Mouse (Mus musculus) left cerebral cortex, postnatal 25 days (tissue): ENCODE results near the gene Gm47791. TPM values are rescaled to one million over a fixed set of nuclear protein-coding genes. Genes with fewer than 3 reads are reported as not detected.

Experiments
- DNase-seq, 2 experiments: peaks; one replicate each; pipeline ENCODE4 v3.0.0; 2022; ENCODE audit warnings: low spot score in 2 of 2, mixed read lengths in 1 of 2
- intact Hi-C: fragments of 180-260 bp; cut with DNase I; formaldehyde crosslinking; loops from one replicate; pipeline ENCODE4 v1.15.1; 2025
- total RNA-seq, 2 experiments: library from RNA; stranded (reverse); gene quantifications; 2 replicates each; pipeline ENCODE4 v1.2.3; 2021

Gm47791 gene
- total RNA-seq, 2 experiments from 2014 or later = not detected

DNA sequence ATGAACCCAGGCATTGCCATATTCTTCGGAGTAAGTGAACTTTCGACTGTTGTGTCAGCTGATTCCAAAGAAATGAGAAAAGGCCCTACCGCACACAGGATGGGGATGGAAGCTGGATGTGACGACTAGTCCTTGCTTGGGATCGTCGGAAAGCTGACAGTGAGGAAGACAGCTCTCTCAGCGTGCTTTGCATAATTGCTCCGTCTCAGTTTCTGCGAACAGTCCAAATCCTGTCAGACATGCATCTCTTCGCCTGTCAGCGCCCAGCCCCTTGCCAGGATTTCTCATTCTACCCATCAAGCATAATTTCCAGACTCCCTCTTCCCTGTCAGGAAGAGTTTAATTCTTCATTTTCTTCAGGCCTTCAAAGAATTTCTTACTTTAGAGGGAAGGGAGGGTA is 20.1 kb upstream of the Gm47791 start:
- intact Hi-C loops = loop anchor here (5.0 kb wide), 1 partner anchor 286 kb away; no protein-coding TSS in a partner anchor
- no peak for DNase-seq

DNA sequence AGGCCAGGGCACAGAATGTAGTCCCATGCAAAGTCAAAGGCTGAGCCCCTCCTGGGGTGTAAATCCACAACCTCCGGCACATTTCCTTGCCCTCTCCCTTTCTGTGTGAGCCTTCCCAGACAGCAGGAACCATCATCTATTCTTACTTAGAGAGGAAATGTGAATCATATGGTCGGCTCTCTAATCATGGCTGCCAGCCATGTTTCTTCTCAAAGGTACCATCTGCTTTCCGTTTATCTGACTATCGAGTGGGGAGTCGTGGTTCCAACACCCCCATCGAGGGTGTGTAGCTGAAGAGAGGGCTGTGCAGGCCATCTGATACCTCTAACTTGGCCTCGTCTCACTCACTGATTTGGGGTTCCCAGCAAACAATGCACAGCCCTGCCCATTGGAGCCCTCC is 17.0 kb upstream of the Gm47791 start:
- intact Hi-C loops = loop anchor here (5.0 to 10.0 kb wide), 2 partner anchors 399 to 927 kb away; no protein-coding TSS in a partner anchor
- DNase-seq = peak in 1 of 2 experiments; percentile 42

DNA sequence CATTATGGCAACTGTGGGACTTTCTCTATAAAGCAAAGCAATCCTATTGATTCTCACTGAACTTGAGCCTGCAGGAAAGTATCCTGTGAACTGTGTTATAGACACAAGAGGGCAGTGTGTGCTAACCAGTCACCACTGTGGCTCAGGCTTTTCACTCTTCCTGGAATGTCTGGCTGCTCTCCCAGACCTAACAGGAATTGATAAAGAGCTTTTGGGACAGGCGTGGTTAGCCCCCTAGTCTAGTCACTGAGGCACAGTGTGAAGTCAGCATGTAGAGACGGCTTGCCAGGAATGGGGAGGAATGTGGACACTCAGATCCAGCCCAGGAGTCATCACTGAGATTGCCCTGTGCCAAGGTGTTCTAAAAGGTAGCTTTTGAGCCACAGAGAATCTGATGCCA is 16.4 kb upstream of the Gm47791 start:
- peak; percentile 66 to 83 for DNase-seq
- intact Hi-C loops = loop anchor here (2.0 to 10.0 kb wide), 4 partner anchors 51 to 927 kb away; partner anchors contain the start of gene Agfg1

DNA sequence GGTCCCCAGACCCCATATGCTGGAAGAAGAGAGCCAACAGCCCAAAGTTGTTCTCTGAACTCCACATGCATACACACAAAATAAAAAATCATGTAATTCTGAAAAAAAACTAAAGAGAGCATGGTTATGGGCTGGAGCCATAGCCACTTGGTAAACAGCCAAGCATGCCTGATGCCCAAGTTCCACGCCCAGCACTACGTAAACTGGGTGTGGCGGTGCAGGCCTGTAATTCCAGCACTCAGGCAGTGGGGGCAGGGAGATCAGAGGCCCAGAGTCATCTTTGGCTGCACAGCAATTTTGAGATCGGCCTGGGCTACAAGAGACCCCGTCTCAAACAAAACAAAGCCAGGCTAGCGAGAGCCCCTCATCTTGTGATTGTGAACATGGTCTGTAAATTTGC is 14.5 kb upstream of the Gm47791 start:
- no peak for DNase-seq
- intact Hi-C loops = loop anchor here (5.0 to 10.0 kb wide), 2 partner anchors 402 to 929 kb away; no protein-coding TSS in a partner anchor

DNA sequence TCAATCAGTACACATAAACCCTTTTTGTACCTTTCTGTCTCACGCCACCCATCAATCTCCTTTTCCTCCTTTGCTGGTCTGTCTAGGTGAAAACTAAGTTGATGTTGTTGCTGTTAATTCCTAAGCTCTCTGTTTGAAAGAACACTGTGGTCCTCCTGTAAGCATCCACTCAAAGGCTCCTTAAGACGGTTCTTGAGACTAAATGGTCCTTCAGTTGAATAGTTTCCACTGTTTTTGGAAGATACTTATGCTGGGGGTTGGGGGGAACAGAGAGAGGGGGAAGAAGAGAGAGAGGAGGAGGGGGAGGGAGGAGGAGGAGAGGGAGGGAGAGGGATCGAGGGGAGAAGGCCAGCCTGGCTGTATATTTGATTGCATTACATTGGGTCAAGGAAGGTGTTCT is 12.5 kb upstream of the Gm47791 start:
- DNase-seq = no peak
- intact Hi-C loops = loop anchor here (10.0 kb wide), 1 partner anchor 931 kb away; no protein-coding TSS in a partner anchor

DNA sequence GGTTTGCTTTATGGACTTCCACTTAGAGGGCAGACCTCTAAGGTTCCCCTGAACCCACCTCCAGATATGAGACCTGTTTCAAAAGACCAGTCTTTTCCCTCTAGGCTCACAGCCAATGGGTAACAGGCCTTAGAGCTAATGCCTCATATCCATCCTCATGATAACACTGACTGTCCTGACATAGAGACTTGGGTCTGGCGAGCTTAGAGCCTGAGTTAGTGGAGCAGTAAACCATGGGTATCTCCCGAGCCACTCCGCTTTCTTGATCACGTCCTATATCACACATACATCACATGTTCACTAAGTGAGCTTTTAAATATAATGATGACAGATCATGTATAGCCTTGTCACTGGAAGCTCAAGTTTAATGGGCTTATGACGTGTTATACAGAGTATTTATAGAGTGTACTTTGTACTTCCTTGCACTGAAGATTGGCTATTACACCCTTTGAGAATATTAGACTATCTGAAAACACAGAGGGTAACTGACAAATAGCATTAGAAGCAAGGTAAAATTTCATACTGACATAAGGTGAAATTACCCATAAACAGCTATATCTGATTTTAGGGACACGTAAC is 8.4 kb upstream of the Gm47791 start:
- intact Hi-C loops = no loop called here
- DNase-seq = no peak

DNA sequence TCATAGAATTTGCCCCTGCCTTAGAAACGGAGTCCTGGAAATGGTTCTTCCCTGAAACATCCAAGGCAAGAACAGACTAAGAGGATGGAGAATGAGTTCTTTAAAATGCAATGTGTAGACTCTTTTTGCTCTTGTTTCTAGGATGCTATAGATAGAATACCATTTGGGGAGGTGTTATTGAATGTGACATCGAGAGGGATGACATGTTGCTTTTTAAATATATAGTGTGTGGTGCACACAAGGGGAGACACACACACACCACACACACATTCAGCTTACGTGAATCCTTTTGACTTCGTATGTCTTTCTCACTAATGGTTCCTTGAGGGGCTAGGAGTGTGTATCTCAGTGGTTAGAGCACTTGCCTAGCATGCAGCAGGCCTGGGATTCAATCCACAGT is 4.2 kb upstream of the Gm47791 start:
- intact Hi-C loops = no loop called here
- peak in 1 of 2 experiments; percentile 53 for DNase-seq

DNA sequence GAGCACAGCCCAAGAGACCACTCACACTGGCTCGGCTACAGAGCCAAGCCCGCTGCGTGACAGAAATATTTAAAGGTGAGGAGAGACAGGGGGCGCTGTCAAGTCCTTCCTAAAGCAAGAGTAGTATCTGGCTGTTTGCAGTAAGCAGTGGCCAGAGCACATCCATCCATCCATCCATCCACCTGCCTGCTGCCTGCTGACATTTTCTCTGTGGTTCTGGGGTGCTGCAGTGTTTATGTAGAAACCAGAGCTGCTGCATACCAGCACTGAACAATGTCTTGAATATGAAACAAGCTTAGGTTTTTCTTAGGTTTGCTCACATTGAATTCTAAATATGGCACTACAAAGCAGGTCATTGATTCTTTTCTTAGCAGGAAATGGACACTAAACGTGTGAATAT is 2.2 kb upstream of the Gm47791 start:
- peak in 1 of 2 experiments; percentile 34 for DNase-seq
- intact Hi-C loops = no loop called here

DNA sequence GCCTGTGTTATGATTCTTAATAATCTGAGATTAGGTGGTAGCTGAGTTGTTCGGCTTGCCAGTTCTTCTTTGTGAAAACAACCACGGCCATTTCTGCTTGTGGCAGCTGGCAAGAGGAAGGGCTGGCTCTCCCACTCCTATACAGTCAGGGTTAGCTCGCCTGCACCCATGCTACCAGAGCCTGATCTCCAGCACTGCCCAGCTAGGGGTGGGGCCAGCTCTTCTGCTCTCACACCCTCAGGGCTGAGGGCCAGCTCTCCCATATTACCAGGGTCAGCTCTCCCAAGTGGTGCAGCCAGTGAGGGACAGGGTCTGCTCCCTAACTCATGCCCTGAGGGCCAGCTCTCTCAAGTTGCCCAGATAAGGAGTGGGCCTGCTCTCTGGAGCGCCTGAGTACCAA is 1.4 kb upstream of the Gm47791 start:
- intact Hi-C loops = no loop called here
- DNase-seq = no peak

DNA sequence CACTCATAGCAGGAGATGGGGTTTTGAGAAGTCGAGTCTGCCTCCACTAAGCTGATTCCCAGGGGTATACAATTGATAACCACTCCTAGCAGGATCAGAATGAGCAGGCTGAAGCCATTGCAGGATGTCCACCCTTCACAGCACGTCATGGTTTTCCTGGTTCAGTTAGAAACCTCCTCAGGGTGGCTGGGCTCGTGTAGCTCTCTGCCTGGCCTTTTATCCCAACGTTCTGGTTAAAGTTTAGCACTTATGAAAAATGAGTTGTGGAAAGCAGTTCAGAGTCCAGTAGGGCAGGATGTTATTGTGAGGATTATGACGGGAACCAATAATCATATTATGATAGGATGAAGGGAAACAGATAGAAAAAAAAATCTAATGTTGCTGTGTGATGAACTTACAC is 2.8 kb downstream of the Gm47791 start, which contains the start of gene Tm4sf20:
Gene Tm4sf20 (minus strand): TSS at position 193 of the 400 bp plus-strand sequence.
- DNase-seq = no peak
- intact Hi-C loops = no loop called here

DNA sequence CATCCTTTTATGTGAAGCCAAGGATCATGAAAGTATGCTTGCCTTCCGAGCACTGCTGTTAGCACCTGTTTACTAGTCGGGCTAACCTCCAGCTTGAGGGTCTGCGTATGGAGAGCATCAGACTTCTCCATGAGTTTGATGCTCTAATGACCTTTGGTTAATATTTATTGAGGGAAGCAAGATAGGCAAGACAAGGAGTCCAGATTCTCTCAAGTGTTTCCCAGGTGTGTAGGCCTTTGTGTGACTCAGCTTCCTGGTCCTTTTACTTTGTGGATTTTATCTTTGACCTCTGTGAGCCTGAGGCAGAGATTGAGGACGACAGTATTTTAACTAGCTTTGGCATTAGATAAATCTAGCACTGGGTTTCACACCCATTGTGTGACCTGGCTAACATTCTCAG is 4.4 kb downstream of the Gm47791 start:
- intact Hi-C loops = no loop called here

DNA sequence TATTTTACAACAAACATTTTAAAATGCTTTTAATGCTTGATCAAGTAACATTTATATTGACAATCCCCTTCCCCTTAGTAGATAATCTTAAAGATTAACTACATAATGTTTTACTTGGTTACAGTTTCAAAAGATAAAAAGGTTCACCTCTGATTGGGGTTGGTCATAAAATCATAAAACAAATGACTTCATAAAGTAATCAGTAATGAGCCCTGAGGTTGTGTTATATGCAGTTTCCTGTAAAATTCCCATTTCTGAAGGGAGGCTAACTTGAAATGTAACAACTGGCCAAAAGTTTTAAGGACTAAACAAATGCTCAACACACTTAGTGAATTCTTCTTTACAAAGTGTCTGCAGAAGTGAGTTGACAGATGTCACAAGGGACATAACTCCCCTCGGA is 4.8 kb downstream of the Gm47791 start:
- intact Hi-C loops = no loop called here
- no peak for DNase-seq

More for the DNA sequence above, 4.4 kb downstream of the Gm47791 start:
- DNase-seq = no peak

DNA sequence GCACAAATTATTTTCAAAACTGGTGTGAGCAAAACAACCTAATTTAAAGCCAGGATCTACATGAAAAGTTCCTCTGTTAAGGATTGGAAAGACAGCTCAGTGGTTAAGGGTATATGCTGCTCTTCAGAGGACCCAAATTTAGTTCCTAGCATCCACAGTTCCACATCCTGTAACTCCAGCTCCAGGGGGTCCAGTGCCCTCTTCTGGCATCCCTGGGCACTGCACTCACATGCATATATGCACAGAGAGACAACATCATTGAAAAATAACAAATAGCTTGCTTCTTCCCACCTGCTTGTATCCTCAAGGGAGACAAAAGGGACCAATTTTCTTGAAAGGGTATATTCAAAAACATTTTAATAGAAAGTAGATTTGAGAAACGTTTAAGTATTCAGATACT is 8.8 kb downstream of the Gm47791 start:
- intact Hi-C loops = no loop called here
- DNase-seq = no peak

DNA sequence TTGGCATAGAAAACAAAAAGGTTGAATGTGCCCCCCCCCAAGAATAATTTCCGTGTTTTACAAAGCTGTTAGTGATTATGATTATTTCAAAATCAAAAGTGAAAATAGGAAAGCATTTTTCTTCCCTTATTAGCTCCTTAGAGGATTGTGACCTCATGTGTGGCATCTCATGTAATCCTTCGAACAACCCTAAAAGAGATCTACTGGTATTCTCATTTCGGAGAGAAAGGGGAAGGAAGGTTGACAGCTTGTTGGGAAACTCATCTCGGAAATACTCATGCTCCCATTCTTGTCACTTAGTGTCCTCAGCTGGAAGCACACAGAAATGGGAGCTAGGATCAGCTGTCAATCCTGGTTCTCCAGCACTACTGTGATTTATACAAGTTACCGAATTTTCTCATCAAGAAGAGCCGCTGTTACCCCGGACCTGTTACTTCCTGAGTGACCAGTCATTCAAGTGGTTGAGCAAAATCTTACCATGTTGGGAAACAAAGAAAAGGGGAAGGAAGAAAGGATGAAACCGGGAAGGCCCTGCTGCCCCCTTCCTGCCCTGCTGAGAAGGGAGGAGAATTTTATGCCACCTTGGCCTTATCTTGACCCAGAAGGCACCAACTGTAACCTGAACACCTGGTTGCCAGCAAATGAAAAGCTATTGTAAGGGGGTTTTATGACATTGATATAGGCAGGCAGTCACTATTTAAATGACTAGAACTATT is 9.4 kb downstream of the Gm47791 start:
- no peak for DNase-seq
- intact Hi-C loops = no loop called here

DNA sequence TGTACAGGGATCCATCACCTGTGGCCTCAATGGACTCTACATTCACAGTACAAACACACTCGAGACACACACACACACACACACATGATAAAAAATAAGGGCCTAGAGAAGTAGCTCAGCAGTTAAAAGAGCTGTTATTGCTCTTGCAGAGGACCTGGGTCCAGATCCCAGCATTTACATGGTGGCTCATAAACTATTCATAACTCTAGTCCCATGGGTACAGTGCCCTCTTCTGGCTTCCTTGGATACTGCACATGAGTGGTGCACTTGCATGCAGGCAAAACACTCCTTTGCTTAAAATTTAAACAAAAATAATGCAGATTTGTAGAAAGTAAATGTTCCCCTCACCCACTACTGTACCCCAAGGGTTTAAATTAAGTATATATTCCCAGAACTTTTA is 11.5 kb downstream of the Gm47791 start:
- DNase-seq = no peak
- intact Hi-C loops = no loop called here

DNA sequence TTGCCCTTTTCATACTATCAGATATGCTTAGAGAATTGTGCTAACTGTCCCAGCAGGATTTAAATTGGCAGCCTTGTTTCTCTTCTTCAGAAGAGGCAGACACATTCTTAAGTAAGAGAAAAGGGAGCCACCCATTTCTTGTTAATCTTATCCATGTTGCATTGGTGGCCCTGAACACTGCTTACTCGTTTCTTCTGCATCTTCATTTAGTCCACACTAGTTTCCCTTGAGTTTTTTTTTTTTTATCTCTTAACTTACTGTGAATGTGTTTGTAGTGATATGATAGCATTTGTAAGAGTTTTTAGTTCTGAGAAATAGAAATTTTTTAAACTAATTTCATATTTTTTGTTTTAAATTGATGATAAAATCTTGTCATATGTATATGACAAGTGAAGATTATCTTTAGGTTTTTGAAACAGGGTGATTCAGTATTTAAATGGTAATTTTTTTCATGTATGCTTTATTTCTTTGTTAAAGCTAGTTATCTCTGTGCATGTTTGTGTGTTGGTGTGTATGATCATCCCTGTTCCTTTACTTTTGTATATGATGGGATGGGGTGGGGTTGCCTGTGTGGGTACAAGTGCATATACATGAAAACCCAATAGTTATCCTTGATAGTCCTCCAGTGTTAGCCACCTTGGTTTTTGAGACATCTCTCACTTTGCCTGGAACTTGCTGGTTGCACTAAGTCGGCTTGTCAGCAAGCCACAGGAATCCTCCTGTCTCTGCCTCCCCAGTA is 23.2 kb downstream of the Gm47791 start:
- intact Hi-C loops = no loop called here
- DNase-seq = no peak

DNA sequence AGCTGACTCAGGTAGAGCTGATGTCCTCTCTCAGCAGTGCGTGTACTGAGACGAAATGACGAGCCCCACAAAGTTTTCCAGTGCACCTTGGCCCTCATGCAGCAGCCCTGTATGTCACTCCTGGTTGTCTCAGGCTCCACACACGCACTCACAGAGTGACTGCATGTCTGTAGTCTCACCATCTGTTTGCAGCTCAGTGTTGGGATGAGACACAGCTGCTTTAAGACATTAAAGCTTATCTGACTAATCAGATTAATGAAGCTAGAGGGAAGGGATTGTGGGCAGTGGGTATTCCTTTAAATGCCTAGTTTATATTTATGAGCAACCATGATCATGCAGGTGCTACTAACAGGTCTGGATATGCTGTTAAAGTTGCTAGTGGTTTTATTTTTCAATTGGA is 24.6 kb downstream of the Gm47791 start:
- intact Hi-C loops = no loop called here
- DNase-seq = no peak

DNA sequence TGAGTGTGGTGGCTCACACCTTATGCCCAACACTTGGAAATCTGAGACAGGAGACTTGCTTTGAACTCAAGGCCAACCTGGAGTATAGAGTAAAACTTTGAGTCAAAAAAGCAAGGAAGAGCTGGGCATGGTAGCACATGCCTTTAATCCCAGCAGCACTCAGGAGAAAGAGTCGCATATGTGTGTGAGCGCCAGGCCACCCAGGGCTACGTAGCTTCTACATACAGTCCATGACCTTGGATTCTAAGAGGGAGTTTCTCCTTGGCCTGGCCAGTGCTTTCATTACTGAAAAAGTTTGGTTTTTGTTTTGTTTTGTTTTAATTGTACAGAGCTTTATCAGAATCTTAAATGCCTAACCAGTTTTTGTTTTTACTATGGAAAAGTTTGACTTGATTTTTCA is 27.1 kb downstream of the Gm47791 start:
- DNase-seq = no peak
- intact Hi-C loops = no loop called here

DNA sequence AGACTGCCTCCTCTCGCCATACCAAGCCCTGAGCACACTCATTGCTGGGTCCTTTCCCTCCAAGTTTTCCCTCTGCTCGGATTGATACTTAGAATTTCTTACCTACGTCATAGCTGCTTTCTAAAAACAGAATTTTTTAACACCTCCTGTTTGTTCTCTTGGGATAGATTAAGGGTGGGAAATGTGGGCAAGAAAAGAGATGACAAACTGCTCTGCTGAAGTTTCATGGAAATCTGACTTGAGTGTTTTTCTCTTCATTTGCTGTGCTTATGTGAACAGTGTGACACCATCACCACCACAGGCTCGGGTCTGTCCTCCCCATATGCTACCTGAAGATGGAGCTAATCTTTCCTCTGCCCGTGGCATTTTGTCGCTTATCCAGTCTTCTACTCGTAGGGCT is 29.5 kb downstream of the Gm47791 start:
- DNase-seq = peak in 1 of 2 experiments; percentile 65
- intact Hi-C loops = no loop called here

DNA sequence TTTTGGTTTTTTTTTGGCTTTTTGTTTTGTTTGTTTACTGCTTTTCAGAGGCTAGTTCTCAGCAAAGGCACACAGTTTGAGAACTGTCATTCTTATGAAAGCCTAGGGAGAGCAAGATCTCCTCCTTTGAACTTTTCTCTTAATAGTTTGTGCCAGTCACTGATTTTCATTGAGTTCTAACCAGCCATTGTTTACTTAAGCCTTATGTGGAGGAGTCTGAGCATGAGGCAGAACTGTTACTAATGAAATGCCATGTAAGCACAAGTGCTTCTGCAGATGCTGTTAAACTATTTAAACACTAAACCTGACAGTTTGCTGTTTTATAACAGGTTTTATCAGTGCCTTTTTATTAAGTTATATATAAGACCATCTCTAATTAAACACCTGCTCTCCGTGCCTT is 33.0 kb downstream of the Gm47791 start:
- intact Hi-C loops = no loop called here
- no peak for DNase-seq

DNA sequence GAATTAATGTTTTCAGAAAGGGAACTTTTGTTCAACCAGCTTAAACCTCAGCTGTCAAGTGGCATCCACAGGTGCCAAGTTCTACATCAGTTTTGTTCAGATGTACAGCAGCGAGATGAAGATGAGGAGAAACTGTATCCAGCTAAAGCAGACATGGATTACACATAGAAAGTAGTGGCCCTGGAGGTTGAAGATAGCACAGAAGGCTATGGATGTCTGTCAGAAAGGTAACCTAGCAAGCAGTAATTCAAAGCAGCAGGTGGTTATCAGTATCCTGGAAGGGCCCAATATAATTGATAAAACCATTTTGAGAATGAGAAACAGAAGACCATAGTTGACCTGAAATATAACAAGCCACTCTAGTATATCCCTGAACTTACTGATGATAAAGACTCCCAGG is 37.7 kb downstream of the Gm47791 start:
- DNase-seq = no peak
- intact Hi-C loops = no loop called here
